Comparison of ENCODE assay signal across 15 mouse cellular contexts in genomic region chr9:23037513-23037914, GRCm38 (mm10).
DNase-seq lines count a peak whose midpoint lies in the region; ATAC-seq and TF ChIP-seq lines count a peak whose summit lies in the region.
"Had no signal": no experiment of that assay in that cellular context is flagged by ENCODE, and none has a peak within 500 bp of the region (broad histone marks: within the 10 kb centered on the region; RNA-seq: fewer than 3 reads in every experiment).

No protein-coding gene starts in this region.

- no peak overlapping the region for H3K27ac ChIP-seq in lung, embryonic 14.5 days (ENCODE audit: low read depth)
- no peak overlapping the region for H3K27ac ChIP-seq in limb, embryonic 11.5 days (replicated peaks; ENCODE audit: low read depth, low read length)
- H3K27ac ChIP-seq in neural tube, embryonic 14.5 days (ENCODE audit: low read depth, low read length): no peak overlapping the region
- H3K27ac ChIP-seq: liver, embryonic 12.5 days; lung, embryonic 15.5 days had no signal

- ATAC-seq in lung, embryonic 14.5 days (ENCODE audit: insufficient read depth): no peak
- ATAC-seq in limb, embryonic 11.5 days (ENCODE audit: insufficient number of reproducible peaks, low FRiP score, low TSS enrichment, low read depth): peak; percentile 71
- peak; percentile 84 for ATAC-seq in neural tube, embryonic 14.5 days (ENCODE audit: low read depth)
- no peak for ATAC-seq in erythroid progenitor cell, adult 5-6 weeks (replicated peaks; ENCODE audit: low FRiP score, poor library complexity, severe bottlenecking)
- ATAC-seq: forebrain, embryonic 14.5 days; liver, embryonic 12.5 days had no signal

- H3K4me2 ChIP-seq in lung, embryonic 14.5 days: no peak overlapping the region
- H3K4me2 ChIP-seq in limb, embryonic 11.5 days (ENCODE audit: low read depth, severe bottlenecking): peak overlapping the region; percentile 8; the same call in 1 of the 2 replicates
- H3K4me2 ChIP-seq in neural tube, embryonic 14.5 days (ENCODE audit: low read depth, low read length): 0 out of 2 replicates have a peak overlapping the region, but pooled peaks have one; percentile 23
- H3K4me2 ChIP-seq: liver, embryonic 12.5 days; lung, embryonic 15.5 days had no signal

- no peak for TF ChIP-seq CTCF in lung, embryonic 14.5 days (IDR thresholded peaks at IDR 0.05; ENCODE audit: low read depth)

- no peak overlapping the region for H3K4me3 ChIP-seq in lung, embryonic 14.5 days (ENCODE audit: low read depth, low read length)
- no peak overlapping the region for H3K4me3 ChIP-seq in limb, embryonic 11.5 days (ENCODE audit: low read depth, low read length)
- no peak overlapping the region for H3K4me3 ChIP-seq in neural tube, embryonic 14.5 days (ENCODE audit: low read depth, low read length)
- H3K4me3 ChIP-seq: liver, embryonic 12.5 days; lung, embryonic 15.5 days had no signal

- H3K27me3 ChIP-seq in lung, embryonic 14.5 days (ENCODE audit: insufficient read depth, low read length): no peaks in the 10 kb centered on the region
- H3K27me3 ChIP-seq in limb, embryonic 11.5 days (ENCODE audit: control insufficient read depth, insufficient read depth, low read length): no peaks in the 10 kb centered on the region
- no peaks in the 10 kb centered on the region for H3K27me3 ChIP-seq in neural tube, embryonic 14.5 days (ENCODE audit: control insufficient read depth, insufficient read depth, low read length)
- H3K27me3 ChIP-seq: lung, embryonic 15.5 days had no signal

- WGBS in lung, embryonic 14.5 days: 35% methylated on average over 9 of the region's 9 CpGs
- 17% methylated on average over 9 of the region's 9 CpGs for WGBS in limb, embryonic 11.5 days
- 5% methylated on average over 9 of the region's 9 CpGs for WGBS in neural tube, embryonic 14.5 days

- H3K9ac ChIP-seq in lung, embryonic 14.5 days: no peak overlapping the region
- no peak overlapping the region for H3K9ac ChIP-seq in limb, embryonic 11.5 days (ENCODE audit: low read length)
- H3K9ac ChIP-seq in neural tube, embryonic 14.5 days (replicated peaks; ENCODE audit: low read depth, low read length): no peak overlapping the region
- H3K9ac ChIP-seq: liver, embryonic 12.5 days; lung, embryonic 15.5 days had no signal

- H3K9me3 ChIP-seq in lung, embryonic 14.5 days (ENCODE audit: low read depth, low read length): no peaks in the 10 kb centered on the region
- no peaks in the 10 kb centered on the region for H3K9me3 ChIP-seq in limb, embryonic 11.5 days (ENCODE audit: control insufficient read depth, low read length)
- no peaks in the 10 kb centered on the region for H3K9me3 ChIP-seq in neural tube, embryonic 14.5 days (ENCODE audit: control insufficient read depth, low read length)
- H3K9me3 ChIP-seq: liver, embryonic 12.5 days; lung, embryonic 15.5 days had no signal

- H3K36me3 ChIP-seq in lung, embryonic 14.5 days (ENCODE audit: insufficient read depth): no peaks in the 10 kb centered on the region
- no peaks in the 10 kb centered on the region for H3K36me3 ChIP-seq in limb, embryonic 11.5 days (ENCODE audit: control insufficient read depth, insufficient read depth, low read length)
- no peaks in the 10 kb centered on the region for H3K36me3 ChIP-seq in neural tube, embryonic 14.5 days (ENCODE audit: control insufficient read depth, insufficient read depth, low read length)
- H3K36me3 ChIP-seq: liver, embryonic 12.5 days; lung, embryonic 15.5 days had no signal

- H3K4me1 ChIP-seq in lung, embryonic 14.5 days (ENCODE audit: insufficient read depth): peaks cover 25% of the 10 kb centered on the region
- H3K4me1 ChIP-seq in limb, embryonic 11.5 days (ENCODE audit: control insufficient read depth, insufficient read depth, low read length): peaks cover 23% of the 10 kb centered on the region
- H3K4me1 ChIP-seq in neural tube, embryonic 14.5 days (ENCODE audit: control insufficient read depth, insufficient read depth, low read length): peaks cover 18% of the 10 kb centered on the region
- H3K4me1 ChIP-seq: liver, embryonic 12.5 days had no signal

- DNase-seq in embryo, embryonic 10.5 days (ENCODE audit: low spot score): peak; percentile 48
- no peak for DNase-seq in embryo, embryonic 10 days (ENCODE audit: low spot score)
- peak; percentile 27 for DNase-seq in lung, embryonic 14.5 days
- no peak for DNase-seq in lung, postnatal 36 days
- peak; percentile 63 for DNase-seq in limb, embryonic 11.5 days (ENCODE audit: low spot score)
- no peak for DNase-seq in thymus, postnatal 4 days
- DNase-seq: adrenal gland, adult 8-10 months; cerebellum, adult 8-10 months; gastrocnemius, postnatal 36 days; kidney, adult 2 months had no signal

Comparison
In these comparisons a context has a peak if more than half of its experiments do, and no peak if none do; other contexts are left out.
1. DNase-seq: peak in embryo, embryonic 10.5 days (single experiment), lung, embryonic 14.5 days (single experiment) and limb, embryonic 11.5 days (single experiment); none in embryo, embryonic 10 days (single experiment), lung, postnatal 36 days (single experiment) and thymus, postnatal 4 days (single experiment).
2. ATAC-seq: peak in limb, embryonic 11.5 days (single experiment) and neural tube, embryonic 14.5 days (single experiment); none in lung, embryonic 14.5 days (single experiment) and erythroid progenitor cell, adult 5-6 weeks (single experiment).